33 mouse cellular contexts compared by ENCODE assay signal in the genomic region with DNA sequence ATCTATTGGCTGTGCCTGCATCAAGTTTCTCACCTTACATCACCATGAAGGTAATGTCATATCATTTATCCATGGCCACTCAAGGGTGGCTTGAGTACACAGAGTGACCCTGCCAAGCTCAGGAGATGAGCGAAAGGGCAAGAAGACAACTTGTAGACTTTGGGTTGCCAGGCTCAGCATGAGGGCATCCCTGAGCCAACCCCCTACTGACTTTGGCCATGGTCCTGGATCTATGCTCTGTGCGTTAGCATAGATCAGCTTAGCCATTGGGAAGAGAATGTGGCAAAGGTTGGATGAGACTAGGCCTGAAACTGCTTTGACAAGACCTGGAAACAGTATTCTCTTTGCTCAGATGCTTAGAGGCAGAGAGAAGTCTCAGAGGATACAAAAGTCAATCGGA. TPM values are rescaled to one million over a fixed set of nuclear protein-coding genes. Genes with fewer than 3 reads are reported as not detected.
A peak's percentile ranks its signal among the peaks of the same experiment; 100 is the strongest.
DNase-seq lines count a peak whose midpoint lies in the region; ATAC-seq and TF ChIP-seq lines count a peak whose summit lies in the region.
"Had no signal": no experiment of that assay in that cellular context is flagged by ENCODE, and none has a peak within 500 bp of the region (broad histone marks: within the 10 kb centered on the region; RNA-seq: fewer than 3 reads in every experiment).

No protein-coding gene starts in this region.

- H3K9ac ChIP-seq in kidney, embryonic 14.5 days (ENCODE audit: low read depth, low read length): no peak overlapping the region
- no peak overlapping the region for H3K9ac ChIP-seq in liver, adult 2 months (ENCODE audit: low read depth, low read length)
- no peak overlapping the region for H3K9ac ChIP-seq in liver, embryonic 12.5 days
- H3K9ac ChIP-seq: embryonic facial prominence, embryonic 12.5 days; forebrain, postnatal 0 days; hindbrain, embryonic 12.5 days; limb, embryonic 15.5 days; neural tube, embryonic 15.5 days; stomach, embryonic 15.5 days had no signal

- H3K79me2 ChIP-seq in liver, adult 2 months (ENCODE audit: control insufficient read depth, insufficient read depth, low read length): no peaks in the 10 kb centered on the region

- 93% methylated on average over 3 of the region's 3 CpGs for WGBS in kidney, embryonic 14.5 days
- WGBS in liver, adult 2 months: 47% methylated on average over 3 of the region's 3 CpGs
- WGBS in liver, embryonic 12.5 days (ENCODE audit: insufficient replicate concordance): 62% methylated on average over 3 of the region's 3 CpGs

- H3K4me1 ChIP-seq in kidney, embryonic 14.5 days (ENCODE audit: control insufficient read depth, insufficient read depth, low read length): no peaks in the 10 kb centered on the region
- peaks cover 19% of the 10 kb centered on the region for H3K4me1 ChIP-seq in liver, adult 2 months (ENCODE audit: control insufficient read depth, insufficient read depth, low read length)
- no peaks in the 10 kb centered on the region for H3K4me1 ChIP-seq in liver, embryonic 12.5 days
- H3K4me1 ChIP-seq: embryonic facial prominence, embryonic 12.5 days; hindbrain, embryonic 12.5 days; limb, embryonic 15.5 days; neural tube, embryonic 15.5 days; stomach, embryonic 15.5 days had no signal

- no peaks in the 10 kb centered on the region for H3K27me3 ChIP-seq in kidney, embryonic 14.5 days (ENCODE audit: control insufficient read depth, insufficient read depth, low read length)
- H3K27me3 ChIP-seq in liver, adult 2 months (ENCODE audit: control insufficient read depth, insufficient read depth, low read length): no peaks in the 10 kb centered on the region
- H3K27me3 ChIP-seq in liver, embryonic 12.5 days (replicated peaks): no peaks in the 10 kb centered on the region
- H3K27me3 ChIP-seq: embryonic facial prominence, embryonic 12.5 days; hindbrain, embryonic 12.5 days; limb, embryonic 15.5 days; neural tube, embryonic 15.5 days; stomach, embryonic 15.5 days had no signal

- ATAC-seq in kidney, embryonic 14.5 days (ENCODE audit: low FRiP score, low TSS enrichment): no peak
- no peak for ATAC-seq in liver, embryonic 12.5 days
- ATAC-seq: forebrain, postnatal 0 days had no signal

- H3K36me3 ChIP-seq in kidney, embryonic 14.5 days (ENCODE audit: control insufficient read depth, insufficient read depth, low read length): no peaks in the 10 kb centered on the region
- H3K36me3 ChIP-seq in liver, adult 2 months (ENCODE audit: control insufficient read depth, insufficient read depth, low read length): no peaks in the 10 kb centered on the region
- H3K36me3 ChIP-seq in liver, embryonic 12.5 days: no peaks in the 10 kb centered on the region
- H3K36me3 ChIP-seq: embryonic facial prominence, embryonic 12.5 days; hindbrain, embryonic 12.5 days; limb, embryonic 15.5 days; neural tube, embryonic 15.5 days; stomach, embryonic 15.5 days had no signal

- H3K9me3 ChIP-seq in kidney, embryonic 14.5 days (ENCODE audit: control insufficient read depth, low read length): no peaks in the 10 kb centered on the region
- H3K9me3 ChIP-seq in liver, embryonic 12.5 days (replicated peaks): no peaks in the 10 kb centered on the region
- H3K9me3 ChIP-seq: embryonic facial prominence, embryonic 12.5 days; hindbrain, embryonic 12.5 days; limb, embryonic 15.5 days; neural tube, embryonic 15.5 days; stomach, embryonic 15.5 days had no signal

- TF ChIP-seq CTCF in liver, adult 2 months (IDR thresholded peaks at IDR 0.05; ENCODE audit: low read depth, low read length): no peak

- H3K4me3 ChIP-seq in kidney, embryonic 14.5 days (ENCODE audit: low read length): no peak overlapping the region
- H3K4me3 ChIP-seq in liver, adult 2 months (ENCODE audit: insufficient read depth, low read depth, low read length): no peak overlapping the region
- no peak overlapping the region for H3K4me3 ChIP-seq in liver, embryonic 12.5 days
- H3K4me3 ChIP-seq: embryonic facial prominence, embryonic 12.5 days; hindbrain, embryonic 12.5 days; left cerebral cortex, adult 2 months; limb, embryonic 15.5 days; neural tube, embryonic 15.5 days; stomach, embryonic 15.5 days had no signal

- no peak overlapping the region for H3K4me2 ChIP-seq in kidney, embryonic 14.5 days (replicated peaks; ENCODE audit: low read depth, low read length)
- no peak overlapping the region for H3K4me2 ChIP-seq in liver, embryonic 12.5 days
- H3K4me2 ChIP-seq: embryonic facial prominence, embryonic 12.5 days; hindbrain, embryonic 12.5 days; limb, embryonic 15.5 days; midbrain, embryonic 11.5 days; neural tube, embryonic 15.5 days; stomach, embryonic 15.5 days had no signal

- H3K27ac ChIP-seq in kidney, embryonic 14.5 days (ENCODE audit: low read depth, low read length): no peak overlapping the region
- peak overlapping the region; percentile 78 for H3K27ac ChIP-seq in liver, adult 2 months (replicated peaks; ENCODE audit: insufficient read depth, low read depth, low read length)
- H3K27ac ChIP-seq in liver, embryonic 12.5 days: no peak overlapping the region
- H3K27ac ChIP-seq: embryonic facial prominence, embryonic 12.5 days; hindbrain, embryonic 12.5 days; kidney, postnatal 0 days; left cerebral cortex, adult 2 months; limb, embryonic 15.5 days; neural tube, embryonic 15.5 days; stomach, embryonic 15.5 days had no signal

- TF ChIP-seq POLR2A in liver, adult 2 months (IDR thresholded peaks at IDR 0.05; ENCODE audit: extremely low read depth, insufficient read depth, low read length): no peak

- peak; percentile 31 for DNase-seq in kidney, adult 18-20 months
- peak; percentile 50 for DNase-seq in liver, adult 2 months (ENCODE audit: extremely low read depth, low read depth, low spot score)
- peak; percentile 71 for DNase-seq in cerebellum, adult 8-10 months
- DNase-seq in cerebellum, postnatal 36 days: peak; percentile 65 to 81
- DNase-seq in layer of hippocampus, adult 9-11 months: no peak
- no peak for DNase-seq in embryo, embryonic 10 days (ENCODE audit: low spot score)
- DNase-seq: adrenal gland, postnatal 36 days; forebrain, postnatal 0 days; gastrocnemius, postnatal 25 days; lung, adult 2 months; lung, postnatal 14 days; right cerebral cortex, adult 18-20 months; thymus, adult 18-20 months; thymus, postnatal 4 days had no signal

RNA-seq across cellular contexts. Expression of a gene that starts 54.3 kb away (rescaled TPM):
- 0.73 and 0.91 TPM in 2 replicates for polyA plus RNA-seq in kidney, embryonic 14.5 days (2014; fragmentation: Nextera tagmentation; extraction: Ambion mirVana)
- total RNA-seq in liver, adult 2 months (2014; rRNA removed): 20.6 and 21.2 TPM in 2 replicates
- 4.5 and 5.9 TPM in 2 replicates for polyA plus RNA-seq in liver, adult 2 months (2012; rRNA removed)
- polyA plus RNA-seq in liver, embryonic 12.5 days (2016; fragmentation: Nextera tagmentation; extraction: Ambion mirVana): 0.12 and 0.19 TPM in 2 replicates

RNA-seq across cellular contexts. Expression of a gene that starts 54.7 kb away (rescaled TPM):
- not detected in 2 replicates for polyA plus RNA-seq in kidney, embryonic 14.5 days (2014; fragmentation: Nextera tagmentation; extraction: Ambion mirVana)
- total RNA-seq in liver, adult 2 months (2014; rRNA removed): not detected in 2 replicates
- not detected in 2 replicates for polyA plus RNA-seq in liver, adult 2 months (2012; rRNA removed)
- polyA plus RNA-seq in liver, embryonic 12.5 days (2016; fragmentation: Nextera tagmentation; extraction: Ambion mirVana): not detected in 2 replicates
- total RNA-seq: adrenal gland, adult 18-20 months; adrenal gland, postnatal 36 days; ES-E14; forebrain, postnatal 0 days; gastrocnemius, postnatal 25 days; heart, adult 8-10 months; heart, postnatal 25 days; left cerebral cortex, adult 2 months; left cerebral cortex, postnatal 36 days; megakaryocyte progenitor cell, adult 5-6 weeks had no signal
- polyA plus RNA-seq: cortical plate, adult 2 months; embryonic facial prominence, embryonic 12.5 days; forebrain, embryonic 11.5 days; forebrain, postnatal 0 days; heart, embryonic 14.5 days; hindbrain, embryonic 12.5 days; kidney, postnatal 0 days; limb, embryonic 15.5 days; lung, adult 2 months; midbrain, embryonic 11.5 days; neural tube, embryonic 15.5 days; stomach, embryonic 15.5 days had no signal

Comparison
In these comparisons a context has a peak if more than half of its experiments do, and no peak if none do; other contexts are left out.
1. DNase-seq: peak in kidney, adult 18-20 months (single experiment), liver, adult 2 months (single experiment), cerebellum, adult 8-10 months (single experiment) and cerebellum, postnatal 36 days (2 of 2); none in layer of hippocampus, adult 9-11 months (single experiment) and embryo, embryonic 10 days (single experiment).